Mouse (Mus musculus): Measurements from ENCODE around the gene Kif18b. TPM values are rescaled to one million over a fixed set of nuclear protein-coding genes. Genes with fewer than 3 reads are reported as not detected.

The Kif18b gene
- polyA plus RNA-seq, 1 experiment from 2014 or later: 4.7 TPM

GRCm38 (mm10) chr11:102901199-102901598 is 23.7 kb downstream of the Kif18b start:
- H3K4me3 ChIP-seq (ENCODE audit: control insufficient read depth in 1 of 2, insufficient read depth in 1 of 2, low read depth in 1 of 2, low read length in 2 of 2): no peak overlapping the region
- H3K9me3 ChIP-seq (ENCODE audit: control insufficient read depth, low read length): no peaks in the 10 kb centered on the region
- no peaks in the 10 kb centered on the region; a peak in 1 of 4 replicates for H3K4me1 ChIP-seq (ENCODE audit: control insufficient read depth in 2 of 2, insufficient read depth in 2 of 2, low read length in 2 of 2)
- H3K36me3 ChIP-seq (ENCODE audit: control insufficient read depth, insufficient read depth, low read length): peaks cover 13% of the 10 kb centered on the region
- H3K9ac ChIP-seq (ENCODE audit: low read length): no peak overlapping the region
- 0 out of 2 replicates have a peak overlapping the region, but pooled peaks have one; percentile 16 for H3K4me2 ChIP-seq (ENCODE audit: low read length)
- ATAC-seq (ENCODE audit: insufficient number of reproducible peaks, insufficient read depth, low FRiP score, low read depth): peak; percentile 14; the same call in 1 of the 2 replicates
- 55% methylated on average over 4 of the region's 4 CpGs for WGBS
- H3K27me3 ChIP-seq (ENCODE audit: control insufficient read depth, insufficient read depth, low read length): peaks cover 18% of the 10 kb centered on the region
- no peak overlapping the region for H3K27ac ChIP-seq (replicated peaks in 1 of 2; ENCODE audit: control insufficient read depth in 1 of 2, insufficient read depth in 1 of 2, low read depth in 2 of 2, low read length in 2 of 2)

DNA sequence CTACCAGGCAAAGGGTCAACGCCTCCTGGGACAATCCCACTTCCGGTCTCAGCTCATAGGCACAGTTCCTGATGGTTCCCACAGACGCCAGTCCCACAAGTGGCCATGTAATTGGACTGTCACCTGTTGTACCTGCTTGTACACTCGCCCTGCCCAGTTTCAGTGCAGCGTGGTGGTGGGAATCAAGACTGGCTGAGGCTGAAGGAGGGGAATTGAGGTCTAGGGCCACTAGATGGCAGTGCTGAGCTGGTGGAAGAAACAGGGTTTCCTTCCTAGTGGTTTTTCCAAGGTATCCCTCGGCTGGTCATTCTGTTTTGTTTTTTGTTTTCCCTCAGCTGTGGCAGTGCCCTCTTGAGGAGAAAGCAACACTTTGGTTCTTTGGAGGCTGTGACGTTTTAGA is 24.2 kb downstream of the Kif18b start, which contains the start of gene Gfap:
Gene Gfap (minus strand): TSS at position 150 of the 400 bp plus-strand sequence.
- Histone ChIP-seq H3K9ac (ENCODE audit: low read length) (no peak within 1 kb of the TSS), H3K4me1 (ENCODE audit: control insufficient read depth in 2 of 2, insufficient read depth in 2 of 2, low read length in 2 of 2) (no peaks in the 10 kb centered on the region; a peak in 1 of 4 replicates), H3K9me3 (ENCODE audit: control insufficient read depth, low read length) (no peaks in the 10 kb centered on the region), H3K4me2 (ENCODE audit: low read length) (0 out of 2 replicates have a peak within 1 kb of the TSS, but pooled peaks have one; percentile 16), H3K27ac (replicated peaks in 1 of 2; ENCODE audit: control insufficient read depth in 1 of 2, insufficient read depth in 1 of 2, low read depth in 2 of 2, low read length in 2 of 2) (no peak within 1 kb of the TSS), H3K36me3 (ENCODE audit: control insufficient read depth, insufficient read depth, low read length) (peaks cover 8% of the 10 kb centered on the region), H3K4me3 (ENCODE audit: control insufficient read depth in 1 of 2, insufficient read depth in 1 of 2, low read depth in 1 of 2, low read length in 2 of 2) (no peak within 1 kb of the TSS), H3K27me3 (ENCODE audit: control insufficient read depth, insufficient read depth, low read length) (peaks cover 21% of the 10 kb centered on the region)
- ATAC-seq (ENCODE audit: insufficient number of reproducible peaks, insufficient read depth, low FRiP score, low read depth): peak; percentile 48; the same call in 1 of the 2 replicates
- 10% methylated on average over 7 of the region's 7 CpGs for WGBS

GRCm38 (mm10) chr11:102898408-102898807 is 26.5 kb downstream of the Kif18b start:
- Histone ChIP-seq H3K4me1 (ENCODE audit: control insufficient read depth in 2 of 2, insufficient read depth in 2 of 2, low read length in 2 of 2) (peaks cover under 1 to 1% of the 10 kb centered on the region in 2 experiments; a peak in 3 of 4 replicates), H3K27me3 (ENCODE audit: control insufficient read depth, insufficient read depth, low read length) (peaks cover 38% of the 10 kb centered on the region), H3K4me2 (ENCODE audit: low read length) (no peak overlapping the region), H3K9me3 (ENCODE audit: control insufficient read depth, low read length) (no peaks in the 10 kb centered on the region), H3K36me3 (ENCODE audit: control insufficient read depth, insufficient read depth, low read length) (no peaks in the 10 kb centered on the region), H3K9ac (ENCODE audit: low read length) (0 out of 2 replicates have a peak overlapping the region, but pooled peaks have one; percentile 11), H3K27ac (replicated peaks in 1 of 2; ENCODE audit: control insufficient read depth in 1 of 2, insufficient read depth in 1 of 2, low read depth in 2 of 2, low read length in 2 of 2) (no peak overlapping the region), H3K4me3 (ENCODE audit: control insufficient read depth in 1 of 2, insufficient read depth in 1 of 2, low read depth in 1 of 2, low read length in 2 of 2) (no peak overlapping the region)
- ATAC-seq (ENCODE audit: insufficient number of reproducible peaks, insufficient read depth, low FRiP score, low read depth): no peak
- 80% methylated on average over 9 of the region's 9 CpGs for WGBS

GRCm38 (mm10) chr11:102896641-102897040 is 28.3 kb downstream of the Kif18b start:
- H3K9ac ChIP-seq (ENCODE audit: low read length): no peak overlapping the region
- H3K27ac ChIP-seq (replicated peaks in 1 of 2; ENCODE audit: control insufficient read depth in 1 of 2, insufficient read depth in 1 of 2, low read depth in 2 of 2, low read length in 2 of 2): no peak overlapping the region
- 72% methylated on average over 20 of the region's 20 CpGs for WGBS
- H3K4me2 ChIP-seq (ENCODE audit: low read length): no peak overlapping the region
- H3K4me3 ChIP-seq (ENCODE audit: control insufficient read depth in 1 of 2, insufficient read depth in 1 of 2, low read depth in 1 of 2, low read length in 2 of 2): no peak overlapping the region
- H3K27me3 ChIP-seq (ENCODE audit: control insufficient read depth, insufficient read depth, low read length): peaks cover 44% of the 10 kb centered on the region
- H3K9me3 ChIP-seq (ENCODE audit: control insufficient read depth, low read length): no peaks in the 10 kb centered on the region
- H3K4me1 ChIP-seq (ENCODE audit: control insufficient read depth in 2 of 2, insufficient read depth in 2 of 2, low read length in 2 of 2): peaks cover 6% of the 10 kb centered on the region in 2 experiments; a peak in 3 of 4 replicates
- no peak for ATAC-seq (ENCODE audit: insufficient number of reproducible peaks, insufficient read depth, low FRiP score, low read depth)
- H3K36me3 ChIP-seq (ENCODE audit: control insufficient read depth, insufficient read depth, low read length): no peaks in the 10 kb centered on the region

DNA sequence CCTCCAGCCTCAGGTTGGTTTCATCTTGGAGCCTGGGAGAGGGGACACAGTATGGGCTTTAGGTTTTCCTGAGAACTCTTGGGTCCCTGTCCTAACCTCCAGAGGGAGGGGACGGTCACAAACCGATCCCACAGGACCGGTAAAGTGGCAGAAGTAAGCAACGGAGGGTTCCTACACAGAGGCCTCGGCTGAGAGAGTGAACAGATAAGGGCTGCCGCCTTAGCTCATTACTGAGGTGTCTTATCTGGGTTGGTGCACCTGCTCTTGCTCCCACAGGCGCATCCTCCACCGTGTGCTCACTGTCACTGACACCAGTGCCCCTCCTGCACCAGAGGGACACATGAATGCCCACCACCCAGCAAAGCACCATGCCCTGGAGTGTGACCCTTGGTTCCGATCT is 29.1 kb downstream of the Kif18b start:
- H3K4me3 ChIP-seq (ENCODE audit: control insufficient read depth in 1 of 2, insufficient read depth in 1 of 2, low read depth in 1 of 2, low read length in 2 of 2): no peak overlapping the region
- H3K9ac ChIP-seq (ENCODE audit: low read length): no peak overlapping the region
- H3K27me3 ChIP-seq (ENCODE audit: control insufficient read depth, insufficient read depth, low read length): peaks cover 44% of the 10 kb centered on the region
- no peak for ATAC-seq (ENCODE audit: insufficient number of reproducible peaks, insufficient read depth, low FRiP score, low read depth)
- no peaks in the 10 kb centered on the region for H3K36me3 ChIP-seq (ENCODE audit: control insufficient read depth, insufficient read depth, low read length)
- 54% methylated on average over 9 of the region's 9 CpGs for whole genome bisulfite sequencing
- H3K4me2 ChIP-seq (ENCODE audit: low read length): no peak overlapping the region
- H3K27ac ChIP-seq (replicated peaks in 1 of 2; ENCODE audit: control insufficient read depth in 1 of 2, insufficient read depth in 1 of 2, low read depth in 2 of 2, low read length in 2 of 2): no peak overlapping the region
- H3K9me3 ChIP-seq (ENCODE audit: control insufficient read depth, low read length): no peaks in the 10 kb centered on the region
- peaks cover 6% of the 10 kb centered on the region in 2 experiments; a peak in 3 of 4 replicates for H3K4me1 ChIP-seq (ENCODE audit: control insufficient read depth in 2 of 2, insufficient read depth in 2 of 2, low read length in 2 of 2)

DNA sequence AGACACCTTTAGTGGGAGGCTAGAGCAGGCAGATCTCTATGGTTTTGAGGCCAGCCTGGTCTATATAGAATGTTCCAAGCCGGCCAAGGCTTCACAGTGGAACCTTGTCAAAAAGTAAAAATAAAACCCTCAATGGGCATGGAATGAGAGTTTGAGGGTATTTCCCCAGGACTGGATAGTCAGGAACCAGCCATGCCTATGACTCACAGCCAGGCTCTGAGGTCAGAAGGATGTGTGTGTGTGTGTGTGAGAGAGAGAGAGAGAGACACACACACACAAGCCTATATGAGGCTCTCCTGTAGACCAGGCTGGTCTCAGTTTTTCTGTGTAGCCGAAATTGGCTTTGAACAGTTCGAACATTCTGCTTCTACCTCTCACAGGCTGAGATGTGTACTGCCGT is 30.2 kb downstream of the Kif18b start:
- peaks cover 44% of the 10 kb centered on the region for H3K27me3 ChIP-seq (ENCODE audit: control insufficient read depth, insufficient read depth, low read length)
- H3K9ac ChIP-seq (ENCODE audit: low read length): no peak overlapping the region
- ATAC-seq (ENCODE audit: insufficient number of reproducible peaks, insufficient read depth, low FRiP score, low read depth): no peak
- H3K36me3 ChIP-seq (ENCODE audit: control insufficient read depth, insufficient read depth, low read length): no peaks in the 10 kb centered on the region
- no peak overlapping the region for H3K27ac ChIP-seq (replicated peaks in 1 of 2; ENCODE audit: control insufficient read depth in 1 of 2, insufficient read depth in 1 of 2, low read depth in 2 of 2, low read length in 2 of 2)
- peaks cover 6% of the 10 kb centered on the region in 2 experiments; a peak in 3 of 4 replicates for H3K4me1 ChIP-seq (ENCODE audit: control insufficient read depth in 2 of 2, insufficient read depth in 2 of 2, low read length in 2 of 2)
- H3K9me3 ChIP-seq (ENCODE audit: control insufficient read depth, low read length): no peaks in the 10 kb centered on the region
- 87% methylated on average over 4 of the region's 4 CpGs for WGBS
- no peak overlapping the region for H3K4me2 ChIP-seq (ENCODE audit: low read length)
- H3K4me3 ChIP-seq (ENCODE audit: control insufficient read depth in 1 of 2, insufficient read depth in 1 of 2, low read depth in 1 of 2, low read length in 2 of 2): no peak overlapping the region

DNA sequence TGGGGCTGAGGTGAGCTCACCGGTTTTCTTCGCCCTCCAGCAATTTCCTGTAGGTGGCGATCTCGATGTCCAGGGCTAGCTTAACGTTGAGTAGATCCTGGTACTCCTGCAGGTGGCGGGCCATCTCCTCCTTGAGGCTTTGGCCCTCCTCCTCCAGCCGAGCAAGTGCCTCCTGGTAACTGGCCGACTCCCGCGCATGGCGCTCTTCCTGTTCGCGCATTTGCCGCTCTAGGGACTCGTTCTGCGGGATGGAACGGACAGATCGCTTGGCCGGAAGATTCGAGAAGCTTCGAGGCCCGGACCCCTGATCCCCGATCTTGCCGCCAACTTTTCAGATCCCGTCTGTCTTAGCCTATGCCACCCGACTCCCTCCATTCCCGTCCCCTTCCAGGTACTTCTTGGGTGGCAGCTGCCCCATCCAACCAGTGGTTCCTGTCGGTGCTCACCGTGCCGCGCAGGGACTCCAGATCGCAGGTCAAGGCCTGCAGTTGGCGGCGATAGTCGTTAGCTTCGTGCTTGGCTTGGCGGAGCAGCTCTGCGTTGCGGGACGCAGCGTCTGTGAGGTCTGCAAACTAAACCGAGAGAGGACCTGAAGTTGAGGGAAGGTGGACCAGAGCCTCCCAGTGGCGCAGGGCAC is 31.8 kb downstream of the Kif18b start:
- Histone ChIP-seq H3K36me3 (ENCODE audit: control insufficient read depth, insufficient read depth, low read length) (no peaks in the 10 kb centered on the region), H3K9ac (ENCODE audit: low read length) (peak overlapping the region; percentile 62), H3K4me1 (ENCODE audit: control insufficient read depth in 2 of 2, insufficient read depth in 2 of 2, low read length in 2 of 2) (peaks cover 6% of the 10 kb centered on the region in 2 experiments; a peak in 3 of 4 replicates), H3K27me3 (ENCODE audit: control insufficient read depth, insufficient read depth, low read length) (peaks cover 36% of the 10 kb centered on the region), H3K27ac (replicated peaks in 1 of 2; ENCODE audit: control insufficient read depth in 1 of 2, insufficient read depth in 1 of 2, low read depth in 2 of 2, low read length in 2 of 2) (no peak overlapping the region), H3K9me3 (ENCODE audit: control insufficient read depth, low read length) (no peaks in the 10 kb centered on the region), H3K4me2 (ENCODE audit: low read length) (peak overlapping the region; percentile 74), H3K4me3 (ENCODE audit: control insufficient read depth in 1 of 2, insufficient read depth in 1 of 2, low read depth in 1 of 2, low read length in 2 of 2) (peak overlapping the region; percentile 31 to 33)
- no peak for ATAC-seq (ENCODE audit: insufficient number of reproducible peaks, insufficient read depth, low FRiP score, low read depth)
- 3% methylated on average over 43 of the region's 43 CpGs for WGBS

All from heart, embryonic 14.5 days (tissue).